In the genomic region with DNA sequence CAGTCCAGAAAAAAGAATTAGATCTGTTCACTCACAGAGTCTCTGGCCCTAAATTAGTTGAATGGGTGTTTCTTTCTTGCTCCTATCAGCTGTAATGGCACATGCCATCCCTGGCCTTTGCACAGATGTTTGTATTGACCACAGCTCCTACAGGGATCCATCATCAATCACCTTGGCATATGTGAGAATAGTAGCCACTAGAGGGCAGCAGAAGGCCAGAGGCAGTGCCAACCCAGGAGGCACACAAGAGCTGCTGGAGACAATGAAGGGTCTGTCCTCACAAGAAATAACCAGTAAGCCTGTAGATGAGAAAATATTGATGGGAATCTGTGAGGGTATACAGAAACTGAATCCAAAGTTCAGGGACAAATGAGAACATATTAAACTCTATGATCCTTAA, we compare ENCODE assay signal across 8 mouse cellular contexts. TPM values are rescaled to one million over a fixed set of nuclear protein-coding genes. Genes with fewer than 3 reads are reported as not detected.
A peak's percentile ranks its signal among the peaks of the same experiment; 100 is the strongest.
DNase-seq lines count a peak whose midpoint lies in the region; ATAC-seq and TF ChIP-seq lines count a peak whose summit lies in the region.

No protein-coding gene starts in this region.

- no peak for ATAC-seq in liver, embryonic 11.5 days (replicated peaks; ENCODE audit: low FRiP score)
- ATAC-seq in embryonic facial prominence, embryonic 11.5 days (replicated peaks; ENCODE audit: insufficient number of reproducible peaks, low FRiP score, low TSS enrichment, low read depth): no peak
- peak; percentile 66; the same call in 1 of the 2 replicates for ATAC-seq in hindbrain, embryonic 14.5 days (ENCODE audit: low FRiP score)
- no peak for ATAC-seq in midbrain, postnatal 0 days (ENCODE audit: low FRiP score)

- no peaks in the 10 kb centered on the region for H3K4me1 ChIP-seq in liver, adult 2 months (ENCODE audit: control insufficient read depth, insufficient read depth, low read length)
- H3K4me1 ChIP-seq in liver, embryonic 11.5 days (replicated peaks; ENCODE audit: control insufficient read depth, insufficient read depth, low read length): no peaks in the 10 kb centered on the region
- H3K4me1 ChIP-seq in embryonic facial prominence, embryonic 11.5 days (ENCODE audit: control insufficient read depth, insufficient read depth, low read length): no peaks in the 10 kb centered on the region
- H3K4me1 ChIP-seq in hindbrain, embryonic 14.5 days (replicated peaks; ENCODE audit: control insufficient read depth, insufficient read depth, low read length): 0 out of 2 replicates have a peak, but pooled peaks cover 9% of the 10 kb centered on the region
- no peaks in the 10 kb centered on the region for H3K4me1 ChIP-seq in midbrain, postnatal 0 days (ENCODE audit: insufficient read depth, low read length)

- no peaks in the 10 kb centered on the region for H3K36me3 ChIP-seq in liver, adult 2 months (ENCODE audit: control insufficient read depth, insufficient read depth, low read length)
- H3K36me3 ChIP-seq in liver, embryonic 11.5 days (ENCODE audit: control insufficient read depth, insufficient read depth, low read length): no peaks in the 10 kb centered on the region
- H3K36me3 ChIP-seq in embryonic facial prominence, embryonic 11.5 days (replicated peaks; ENCODE audit: control insufficient read depth, insufficient read depth, low read depth, low read length): no peaks in the 10 kb centered on the region
- H3K36me3 ChIP-seq in hindbrain, embryonic 14.5 days (replicated peaks; ENCODE audit: control insufficient read depth, insufficient read depth): no peaks in the 10 kb centered on the region
- H3K36me3 ChIP-seq in midbrain, postnatal 0 days (ENCODE audit: insufficient read depth, low read length): no peaks in the 10 kb centered on the region
- no peaks in the 10 kb centered on the region for H3K36me3 ChIP-seq in splenic B cell, adult 2 months (ENCODE audit: control insufficient read depth, insufficient read depth, low read length, poor library complexity, severe bottlenecking)

- no peak overlapping the region for H3K4me3 ChIP-seq in liver, adult 2 months (ENCODE audit: insufficient read depth, low read depth, low read length)
- H3K4me3 ChIP-seq in liver, embryonic 11.5 days (ENCODE audit: low read depth, low read length): no peak overlapping the region
- no peak overlapping the region for H3K4me3 ChIP-seq in embryonic facial prominence, embryonic 11.5 days (ENCODE audit: low read depth, low read length)
- H3K4me3 ChIP-seq in hindbrain, embryonic 14.5 days (replicated peaks; ENCODE audit: low read length): no peak overlapping the region
- H3K4me3 ChIP-seq in midbrain, postnatal 0 days (ENCODE audit: low read depth, low read length): no peak overlapping the region

- no peaks in the 10 kb centered on the region for H3K79me2 ChIP-seq in liver, adult 2 months (ENCODE audit: control insufficient read depth, insufficient read depth, low read length)

- H3K27me3 ChIP-seq in liver, adult 2 months (ENCODE audit: control insufficient read depth, insufficient read depth, low read length): no peaks in the 10 kb centered on the region
- H3K27me3 ChIP-seq in liver, embryonic 11.5 days (replicated peaks; ENCODE audit: control insufficient read depth, insufficient read depth, low read length): no peaks in the 10 kb centered on the region
- H3K27me3 ChIP-seq in embryonic facial prominence, embryonic 11.5 days (ENCODE audit: control insufficient read depth, insufficient read depth, low read length): no peaks in the 10 kb centered on the region
- peaks cover 23% of the 10 kb centered on the region; the same call in 1 of the 2 replicates for H3K27me3 ChIP-seq in hindbrain, embryonic 14.5 days (ENCODE audit: control insufficient read depth, insufficient read depth, low read length)
- H3K27me3 ChIP-seq in midbrain, postnatal 0 days (ENCODE audit: insufficient read depth, low read length): peaks cover 19% of the 10 kb centered on the region
- no peaks in the 10 kb centered on the region for H3K27me3 ChIP-seq in splenic B cell, adult 2 months (ENCODE audit: control insufficient read depth, insufficient read depth, low read length, poor library complexity, severe bottlenecking)

- DNase-seq in liver, adult 2 months (ENCODE audit: extremely low read depth, low read depth, low spot score): peak; percentile 31
- DNase-seq in liver, embryonic 11.5 days (ENCODE audit: low spot score): no peak
- peak; percentile 38 for DNase-seq in adrenal gland, postnatal 25 days
- DNase-seq in embryonic facial prominence, embryonic 11.5 days (ENCODE audit: low spot score): peak; percentile 67
- peak; percentile 53 for DNase-seq in hindbrain, embryonic 14.5 days (ENCODE audit: low spot score)
- DNase-seq in left cerebral cortex, adult 18-20 months (ENCODE audit: low spot score in 2 of 2): peak; percentile 56 to 70
- peak; percentile 54 for DNase-seq in midbrain, postnatal 0 days (ENCODE audit: low spot score)
- DNase-seq in splenic B cell, adult 2 months (ENCODE audit: low read depth, low spot score): peak; percentile 85

- no peak overlapping the region for H3K27ac ChIP-seq in liver, adult 2 months (replicated peaks; ENCODE audit: insufficient read depth, low read depth, low read length)
- no peak overlapping the region for H3K27ac ChIP-seq in liver, embryonic 11.5 days (ENCODE audit: low read depth, low read length)
- no peak overlapping the region for H3K27ac ChIP-seq in embryonic facial prominence, embryonic 11.5 days (replicated peaks; ENCODE audit: low read depth, low read length)
- H3K27ac ChIP-seq in hindbrain, embryonic 14.5 days: no peak overlapping the region
- H3K27ac ChIP-seq in midbrain, postnatal 0 days (ENCODE audit: low read depth, low read length): no peak overlapping the region

- H3K9ac ChIP-seq in liver, adult 2 months (ENCODE audit: low read depth, low read length): no peak overlapping the region
- no peak overlapping the region for H3K9ac ChIP-seq in liver, embryonic 11.5 days (ENCODE audit: low read depth, low read length)
- H3K9ac ChIP-seq in embryonic facial prominence, embryonic 11.5 days (replicated peaks; ENCODE audit: low read length): no peak overlapping the region
- H3K9ac ChIP-seq in hindbrain, embryonic 14.5 days: no peak overlapping the region
- H3K9ac ChIP-seq in midbrain, postnatal 0 days (replicated peaks; ENCODE audit: low read length, poor library complexity, severe bottlenecking): no peak overlapping the region

- TF ChIP-seq CTCF in liver, adult 2 months (IDR thresholded peaks at IDR 0.05; ENCODE audit: low read depth, low read length): peak; percentile 88
- TF ChIP-seq CTCF in midbrain, postnatal 0 days (IDR thresholded peaks at IDR 0.05): peak; percentile 79

- H3K9me3 ChIP-seq in liver, embryonic 11.5 days (ENCODE audit: control insufficient read depth, low read length): no peaks in the 10 kb centered on the region
- no peaks in the 10 kb centered on the region for H3K9me3 ChIP-seq in embryonic facial prominence, embryonic 11.5 days (replicated peaks; ENCODE audit: control insufficient read depth, low read length)
- H3K9me3 ChIP-seq in hindbrain, embryonic 14.5 days (ENCODE audit: control insufficient read depth, low read length): no peaks in the 10 kb centered on the region
- no peaks in the 10 kb centered on the region for H3K9me3 ChIP-seq in midbrain, postnatal 0 days (ENCODE audit: low read length)

- H3K4me2 ChIP-seq in liver, embryonic 11.5 days: no peak overlapping the region
- no peak overlapping the region for H3K4me2 ChIP-seq in embryonic facial prominence, embryonic 11.5 days (ENCODE audit: low read depth, low read length)
- no peak overlapping the region for H3K4me2 ChIP-seq in hindbrain, embryonic 14.5 days (replicated peaks)
- no peak overlapping the region for H3K4me2 ChIP-seq in midbrain, postnatal 0 days (ENCODE audit: low read depth, low read length, poor library complexity, severe bottlenecking)

- no peak for TF ChIP-seq POLR2A in liver, adult 2 months (IDR thresholded peaks at IDR 0.05; ENCODE audit: extremely low read depth, insufficient read depth, low read length)

RNA-seq across cellular contexts. Expression of a gene that starts 2.7 kb away (rescaled TPM):
- total RNA-seq in liver, adult 2 months (2014; rRNA removed): not detected in 2 replicates
- polyA plus RNA-seq in liver, adult 2 months (2012; rRNA removed): not detected in 2 replicates
- not detected in 2 replicates for polyA plus RNA-seq in liver, embryonic 11.5 days (2014; fragmentation: Nextera tagmentation; extraction: Ambion mirVana)
- total RNA-seq in adrenal gland, postnatal 25 days (2021): not detected in 2 replicates
- 0.81 and 0.84 TPM in 2 replicates for polyA plus RNA-seq in embryonic facial prominence, embryonic 11.5 days (2014; fragmentation: Nextera tagmentation; extraction: Ambion mirVana)
- polyA plus RNA-seq in hindbrain, embryonic 14.5 days (2014; fragmentation: Nextera tagmentation; extraction: Ambion mirVana): 0.76 and 1.2 TPM in 2 replicates
- 10 to 100 TPM; 19.5 to 24.0 TPM for total RNA-seq in left cerebral cortex, adult 18-20 months (2021)
- 0.22 TPM in 1 of 2 replicates, not detected in the other for total RNA-seq in midbrain, postnatal 0 days (2014; rRNA removed)
- 0.27 and 0.38 TPM in 2 replicates for polyA plus RNA-seq in midbrain, postnatal 0 days (2015; fragmentation: Nextera tagmentation; extraction: Ambion mirVana)

RNA-seq across cellular contexts. Expression of a gene that starts 57.7 kb away (rescaled TPM):
- not detected in 2 replicates for total RNA-seq in liver, adult 2 months (2014; rRNA removed)
- not detected in 2 replicates for polyA plus RNA-seq in liver, adult 2 months (2012; rRNA removed)
- 0.09 and 0.16 TPM in 2 replicates for polyA plus RNA-seq in liver, embryonic 11.5 days (2014; fragmentation: Nextera tagmentation; extraction: Ambion mirVana)
- total RNA-seq in adrenal gland, postnatal 25 days (2021): not detected in 2 replicates
- 1.3 and 2.8 TPM in 2 replicates for polyA plus RNA-seq in embryonic facial prominence, embryonic 11.5 days (2014; fragmentation: Nextera tagmentation; extraction: Ambion mirVana)
- polyA plus RNA-seq in hindbrain, embryonic 14.5 days (2014; fragmentation: Nextera tagmentation; extraction: Ambion mirVana): 0.07 and 0.18 TPM in 2 replicates
- not detected for total RNA-seq in left cerebral cortex, adult 18-20 months (2021)
- 0.05 TPM in 1 of 2 replicates, not detected in the other for total RNA-seq in midbrain, postnatal 0 days (2014; rRNA removed)
- polyA plus RNA-seq in midbrain, postnatal 0 days (2015; fragmentation: Nextera tagmentation; extraction: Ambion mirVana): not detected in 2 replicates
